In genomic region chr16:23897486-23897885, GRCm38 (mm10) we compare ENCODE assay signal across 10 mouse cellular contexts. TPM values are rescaled to one million over a fixed set of nuclear protein-coding genes. Genes with fewer than 3 reads are reported as not detected.
DNase-seq lines count a peak whose midpoint lies in the region; ATAC-seq and TF ChIP-seq lines count a peak whose summit lies in the region.
"Had no signal": no experiment of that assay in that cellular context is flagged by ENCODE, and none has a peak within 500 bp of the region (broad histone marks: within the 10 kb centered on the region; RNA-seq: fewer than 3 reads in every experiment).

No protein-coding gene starts in this region.

- no peak for ATAC-seq in lung, postnatal 0 days
- ATAC-seq in hindbrain, embryonic 11.5 days (ENCODE audit: low FRiP score) = peak; percentile 8; the same call in 1 of the 2 replicates
- peak; percentile 7; the same call in 1 of the 2 replicates for ATAC-seq in neural tube, embryonic 12.5 days (ENCODE audit: low FRiP score, low read depth)

- H3K4me1 ChIP-seq in lung, postnatal 0 days (ENCODE audit: insufficient read depth, low read depth, low read length) = peaks cover 10% of the 10 kb centered on the region; the same call in 1 of the 2 replicates
- H3K4me1 ChIP-seq in hindbrain, embryonic 11.5 days (replicated peaks; ENCODE audit: control insufficient read depth, insufficient read depth, low read length) = no peaks in the 10 kb centered on the region; the same call in 1 of the 2 replicates
- H3K4me1 ChIP-seq in neural tube, embryonic 12.5 days = peaks cover 10% of the 10 kb centered on the region; the same call in 1 of the 2 replicates

- 37% methylated on average over 5 of the region's 5 CpGs for WGBS in lung, postnatal 0 days
- WGBS in hindbrain, embryonic 11.5 days = 59% methylated on average over 5 of the region's 5 CpGs
- 68% methylated on average over 5 of the region's 5 CpGs for WGBS in neural tube, embryonic 12.5 days

- peak overlapping the region; percentile 31; the same call in 1 of the 2 replicates for H3K4me2 ChIP-seq in lung, postnatal 0 days (replicated peaks; ENCODE audit: low read depth, low read length)
- no peak overlapping the region for H3K4me2 ChIP-seq in hindbrain, embryonic 11.5 days (replicated peaks; ENCODE audit: low read depth, low read length)
- peak overlapping the region; percentile 55 for H3K4me2 ChIP-seq in neural tube, embryonic 12.5 days (replicated peaks)

- no peak overlapping the region for H3K9ac ChIP-seq in lung, postnatal 0 days (replicated peaks; ENCODE audit: low read depth)
- H3K9ac ChIP-seq in hindbrain, embryonic 11.5 days (ENCODE audit: low read depth, low read length) = no peak overlapping the region
- H3K9ac ChIP-seq in neural tube, embryonic 12.5 days = no peak overlapping the region
- H3K9ac ChIP-seq: embryonic facial prominence, embryonic 12.5 days; lung, embryonic 14.5 days had no signal

- H3K36me3 ChIP-seq in lung, postnatal 0 days (ENCODE audit: insufficient read depth, low read length) = no peaks in the 10 kb centered on the region
- no peaks in the 10 kb centered on the region for H3K36me3 ChIP-seq in hindbrain, embryonic 11.5 days (ENCODE audit: control insufficient read depth, insufficient read depth, low read length)
- no peaks in the 10 kb centered on the region for H3K36me3 ChIP-seq in neural tube, embryonic 12.5 days
- H3K36me3 ChIP-seq: embryonic facial prominence, embryonic 12.5 days had no signal

- peak; percentile 3 to 4 for DNase-seq in heart, adult 18-20 months
- DNase-seq in heart, adult 9 months (ENCODE audit: low spot score in 2 of 2) = no peak
- DNase-seq in lung, postnatal 0 days (ENCODE audit: low spot score) = no peak
- no peak for DNase-seq in lung, postnatal 25 days (ENCODE audit: low spot score)
- DNase-seq in hindbrain, embryonic 11.5 days (ENCODE audit: low spot score) = no peak
- no peak for DNase-seq in ovary, adult 18-20 months (ENCODE audit: low spot score)
- DNase-seq in thymus, postnatal 25 days = no peak

- TF ChIP-seq CTCF in lung, postnatal 0 days (IDR thresholded peaks at IDR 0.05) = no peak

- H3K27ac ChIP-seq in lung, postnatal 0 days (ENCODE audit: low read length) = no peak overlapping the region
- no peak overlapping the region for H3K27ac ChIP-seq in hindbrain, embryonic 11.5 days (ENCODE audit: low read depth, low read length)
- no peak overlapping the region for H3K27ac ChIP-seq in neural tube, embryonic 12.5 days
- H3K27ac ChIP-seq: embryonic facial prominence, embryonic 12.5 days had no signal

- TF ChIP-seq EP300 in lung, postnatal 0 days (IDR thresholded peaks at IDR 0.05) = no peak

- H3K27me3 ChIP-seq in lung, postnatal 0 days (replicated peaks; ENCODE audit: insufficient read depth, low read length) = peaks cover 6% of the 10 kb centered on the region; the same call in 1 of the 2 replicates
- H3K27me3 ChIP-seq in hindbrain, embryonic 11.5 days (ENCODE audit: control insufficient read depth, insufficient read depth, low read length) = no peaks in the 10 kb centered on the region
- H3K27me3 ChIP-seq in neural tube, embryonic 12.5 days (replicated peaks) = peaks cover 7% of the 10 kb centered on the region; the same call in 1 of the 2 replicates

- H3K4me3 ChIP-seq in lung, postnatal 0 days (ENCODE audit: low read depth, low read length) = no peak overlapping the region
- no peak overlapping the region for H3K4me3 ChIP-seq in hindbrain, embryonic 11.5 days (ENCODE audit: low read depth, low read length)
- H3K4me3 ChIP-seq in neural tube, embryonic 12.5 days = no peak overlapping the region

- H3K9me3 ChIP-seq in lung, postnatal 0 days (ENCODE audit: low read length) = no peaks in the 10 kb centered on the region
- H3K9me3 ChIP-seq in hindbrain, embryonic 11.5 days (ENCODE audit: control insufficient read depth, low read length) = no peaks in the 10 kb centered on the region
- no peaks in the 10 kb centered on the region for H3K9me3 ChIP-seq in neural tube, embryonic 12.5 days
- H3K9me3 ChIP-seq: embryonic facial prominence, embryonic 12.5 days had no signal

RNA-seq across cellular contexts. Expression of gene Sst, which starts 6.7 kb away (rescaled TPM):
- not detected for total RNA-seq in heart, adult 18-20 months (2021)
- polyA plus RNA-seq in lung, postnatal 0 days (2015; fragmentation: Nextera tagmentation; extraction: Ambion mirVana) = not detected in 2 replicates
- 74.9 and 98.9 TPM in 2 replicates for polyA plus RNA-seq in hindbrain, embryonic 11.5 days (2014; fragmentation: Nextera tagmentation; extraction: Ambion mirVana)
- polyA plus RNA-seq in neural tube, embryonic 12.5 days (2016; fragmentation: Nextera tagmentation; extraction: Ambion mirVana) = 139 and 140 TPM in 2 replicates
- polyA plus RNA-seq: lung, embryonic 14.5 days had no signal

RNA-seq across cellular contexts. Expression of gene Rtp2, which starts 34.7 kb away (rescaled TPM):
- total RNA-seq in heart, adult 18-20 months (2021) = not detected
- polyA plus RNA-seq in lung, postnatal 0 days (2015; fragmentation: Nextera tagmentation; extraction: Ambion mirVana) = not detected in 2 replicates
- not detected in 2 replicates for polyA plus RNA-seq in hindbrain, embryonic 11.5 days (2014; fragmentation: Nextera tagmentation; extraction: Ambion mirVana)
- not detected in 2 replicates for polyA plus RNA-seq in neural tube, embryonic 12.5 days (2016; fragmentation: Nextera tagmentation; extraction: Ambion mirVana)
- polyA plus RNA-seq: lung, embryonic 14.5 days had no signal

Comparison
In these comparisons a context has a peak if more than half of its experiments do, and no peak if none do; other contexts are left out.
1. DNase-seq: peak in heart, adult 18-20 months (2 of 2); none in heart, adult 9 months (0 of 2), lung, postnatal 0 days (single experiment), lung, postnatal 25 days (single experiment), hindbrain, embryonic 11.5 days (single experiment), ovary, adult 18-20 months (single experiment) and thymus, postnatal 25 days (single experiment).
2. RNA of gene Sst, which starts 6.7 kb away (polyA plus RNA-seq): 139 to 140 TPM in neural tube, embryonic 12.5 days and 74.9 to 98.9 TPM in hindbrain, embryonic 11.5 days; not detected in lung, postnatal 0 days; every median in the first group is over 10 times any median in the second.